Mouse (Mus musculus) C2C12 (cell line): ENCODE measurements around the gene Fignl1. TPM values are rescaled to one million over a fixed set of nuclear protein-coding genes. Genes with fewer than 3 reads are reported as not detected.

Experiments
- H3K27me3 ChIP-seq: one replicate; pipeline ENCODE4 v1.6.1; 2011; ENCODE audit not compliant: control insufficient read depth, insufficient read depth, insufficient read length
- H3K36me3 ChIP-seq: one replicate; pipeline ENCODE4 v1.6.1; 2011; ENCODE audit not compliant: control insufficient read depth, insufficient read depth
- H3K4me3 ChIP-seq: one replicate; pipeline ENCODE4 v1.5.1; 2011; ENCODE audit warnings: mild to moderate bottlenecking, control low read depth; ENCODE audit not compliant: poor library complexity, insufficient read depth, severe bottlenecking
- H3K79me2 ChIP-seq: one replicate; pipeline ENCODE4 v1.6.1; 2011; ENCODE audit not compliant: control insufficient read depth, insufficient read depth
- H3K79me3 ChIP-seq: one replicate; pipeline ENCODE4 v1.6.1; 2011; ENCODE audit warnings: low read depth, control low read depth
- H3ac ChIP-seq: one replicate; pipeline ENCODE3; 2011; ENCODE audit warnings: low read depth; ENCODE audit not compliant: control insufficient read depth, insufficient read length
- CEBPB ChIP-seq: IDR thresholded peaks from one replicate; pipeline ENCODE4 v1.6.1; 2011; ENCODE audit warnings: low read depth, mild to moderate bottlenecking, control low read depth, moderate library complexity
- CTCF ChIP-seq: IDR thresholded peaks from one replicate; pipeline ENCODE4 v1.5.1; 2011; ENCODE audit not compliant: control insufficient read depth, insufficient read depth, insufficient read length
- FOSL1 ChIP-seq: IDR thresholded peaks from one replicate; pipeline ENCODE4 v1.8.0; 2011; ENCODE audit warnings: mild to moderate bottlenecking, low read length; ENCODE audit not compliant: poor library complexity, insufficient read depth, severe bottlenecking
- MAX ChIP-seq: IDR thresholded peaks from one replicate; pipeline ENCODE4 v1.6.1; 2011; ENCODE audit warnings: mild to moderate bottlenecking, control low read depth
- MYOD1 ChIP-seq: IDR thresholded peaks from one replicate; pipeline ENCODE4 v1.6.1; 2011; ENCODE audit warnings: low read depth; ENCODE audit not compliant: control insufficient read depth, insufficient read length
- MYOG ChIP-seq: IDR thresholded peaks from one replicate; pipeline ENCODE4 v1.6.1; 2011; ENCODE audit not compliant: control insufficient read depth, insufficient read length; ENCODE audit errors: extremely low read depth
- USF1 ChIP-seq: IDR thresholded peaks from one replicate; pipeline ENCODE4 v1.6.1; 2011; ENCODE audit warnings: low read depth, mild to moderate bottlenecking, control low read depth, moderate library complexity
- polyA plus RNA-seq: library from polyadenylated mRNA; unstranded; fragments of >200 nt; fragmentation: generic; extraction: Trizol; gene quantifications from one replicate; pipeline ENCODE4 v1.2.1, GENCODE M21; 2012; ENCODE audit warnings: missing spikeins

Gene Fignl1
- polyA plus RNA-seq, 1 experiment = 19.3 TPM

DNA sequence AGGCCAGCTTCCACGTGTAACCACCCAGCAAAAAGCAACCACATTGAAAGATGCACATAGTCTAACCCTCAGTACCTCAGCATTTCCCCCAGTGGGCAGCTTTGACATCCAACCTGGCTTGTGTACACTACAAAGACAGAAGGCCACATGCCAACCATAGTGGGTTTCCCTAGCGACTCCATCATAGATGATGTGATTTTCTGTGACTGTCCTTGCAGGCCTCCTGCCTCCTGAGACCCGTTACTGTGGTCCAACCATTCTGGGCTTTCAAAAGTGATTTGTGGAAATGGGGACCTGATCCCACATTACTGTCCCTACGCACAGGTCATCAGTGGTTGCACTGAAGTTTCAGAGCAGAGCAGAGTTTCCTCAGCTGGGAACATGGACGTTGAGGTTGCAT lies 33.9 kb downstream of the Fignl1 start:
- Histone ChIP-seq H3K79me3 (no peaks in the 10 kb centered on the region), H3K4me3 (no peak overlapping the region), H3K79me2 (no peaks in the 10 kb centered on the region), H3ac (no peak overlapping the region), H3K36me3 (no peaks in the 10 kb centered on the region), H3K27me3 (peaks cover 3% of the 10 kb centered on the region)
- TF ChIP-seq MAX (no peak), USF1 (no peak), MYOG (no peak), FOSL1 (no peak), CTCF (no peak)

- Histone ChIP-seq H3K36me3 (no peaks in the 10 kb centered on the region), H3K79me2 (no peaks in the 10 kb centered on the region), H3ac (no peak overlapping the region), H3K79me3 (no peaks in the 10 kb centered on the region), H3K27me3 (peaks cover 5% of the 10 kb centered on the region), H3K4me3 (no peak overlapping the region)
- no peak for TF ChIP-seq CTCF
- no peak for TF ChIP-seq MYOG
- TF ChIP-seq FOSL1 = no peak
- TF ChIP-seq USF1 = no peak
- no peak for TF ChIP-seq MYOD1
- TF ChIP-seq MAX = no peak
- no peak for TF ChIP-seq CEBPB
Measured at GRCm38 (mm10) chr11:11774384-11774783, 34.4 kb downstream of the Fignl1 start.

DNA sequence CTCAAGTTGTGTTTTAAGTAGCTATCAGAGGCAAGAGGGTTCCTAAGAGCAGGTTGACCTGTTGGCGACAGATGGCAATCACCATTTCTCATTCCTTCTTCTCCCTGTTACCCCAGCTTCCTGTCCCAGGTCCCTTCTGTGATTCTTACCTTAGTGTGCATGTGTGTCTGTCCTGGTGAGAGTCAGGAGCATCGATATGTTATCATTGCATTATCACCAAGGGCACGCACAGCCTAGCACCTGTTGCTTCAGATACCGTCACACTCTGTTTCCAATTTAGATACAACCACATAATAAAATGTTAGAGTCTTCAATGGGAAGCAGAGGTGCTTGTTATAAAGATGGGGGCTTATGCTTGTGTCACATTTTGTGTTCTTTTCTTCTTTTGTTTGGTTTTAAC lies 36.6 kb downstream of the Fignl1 start:
- Histone ChIP-seq H3K27me3 (peaks cover 8% of the 10 kb centered on the region), H3K79me3 (no peaks in the 10 kb centered on the region), H3ac (no peak overlapping the region), H3K4me3 (no peak overlapping the region), H3K79me2 (no peaks in the 10 kb centered on the region), H3K36me3 (no peaks in the 10 kb centered on the region)
- no peak for TF ChIP-seq MAX
- no peak for TF ChIP-seq MYOD1
- no peak for TF ChIP-seq CTCF
- no peak for TF ChIP-seq USF1
- TF ChIP-seq FOSL1 = no peak
- no peak for TF ChIP-seq MYOG
- TF ChIP-seq CEBPB = no peak

GRCm38 (mm10) chr11:11770691-11771090 lies 38.1 kb downstream of the Fignl1 start:
- H3ac ChIP-seq = no peak overlapping the region
- H3K79me2 ChIP-seq = no peaks in the 10 kb centered on the region
- TF ChIP-seq MAX (no peak), FOSL1 (no peak), MYOD1 (no peak)
- peaks cover 5% of the 10 kb centered on the region for H3K27me3 ChIP-seq
- no peak overlapping the region for H3K4me3 ChIP-seq
- H3K79me3 ChIP-seq = no peaks in the 10 kb centered on the region
- no peaks in the 10 kb centered on the region for H3K36me3 ChIP-seq

DNA sequence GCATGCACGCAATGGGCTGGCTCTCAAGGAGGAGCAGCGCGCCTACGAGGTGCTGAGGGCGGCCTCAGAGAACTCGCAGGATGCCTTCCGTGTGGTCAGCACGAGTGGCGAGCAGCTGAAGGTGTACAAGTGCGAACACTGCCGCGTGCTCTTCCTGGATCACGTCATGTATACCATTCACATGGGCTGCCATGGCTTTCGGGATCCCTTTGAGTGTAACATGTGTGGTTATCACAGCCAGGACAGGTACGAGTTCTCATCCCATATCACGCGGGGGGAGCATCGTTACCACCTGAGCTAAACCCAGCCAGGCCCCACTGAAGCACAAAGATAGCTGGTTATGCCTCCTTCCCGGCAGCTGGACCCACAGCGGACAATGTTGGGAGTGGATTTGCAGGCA lies 39.5 kb downstream of the Fignl1 start:
- H3K79me3 ChIP-seq = no peaks in the 10 kb centered on the region
- H3ac ChIP-seq = no peak overlapping the region
- H3K79me2 ChIP-seq = no peaks in the 10 kb centered on the region
- H3K27me3 ChIP-seq = peaks cover 5% of the 10 kb centered on the region
- no peaks in the 10 kb centered on the region for H3K36me3 ChIP-seq
- H3K4me3 ChIP-seq = no peak overlapping the region
- no peak for TF ChIP-seq FOSL1
- TF ChIP-seq CEBPB = no peak
- TF ChIP-seq CTCF = no peak
- no peak for TF ChIP-seq MAX
- TF ChIP-seq MYOG = no peak
- TF ChIP-seq USF1 = no peak
- no peak for TF ChIP-seq MYOD1

DNA sequence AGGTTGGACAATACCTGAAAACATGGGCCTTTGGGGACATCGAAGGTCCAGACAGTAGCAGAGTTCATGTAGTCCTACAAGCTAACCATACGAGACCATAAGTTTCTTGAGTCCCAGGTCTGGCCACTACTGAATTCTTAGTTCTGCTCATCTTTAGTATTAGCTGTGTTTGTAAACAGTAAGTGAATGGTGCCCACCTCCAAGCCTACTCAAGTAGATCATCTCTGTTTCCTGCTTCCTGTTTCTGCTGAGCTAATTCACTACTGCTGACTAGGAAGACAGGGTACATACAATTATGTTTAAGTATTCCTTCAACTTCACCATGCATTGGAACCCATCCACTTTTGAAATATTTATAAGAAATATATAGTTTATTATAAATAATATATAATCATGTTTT lies 40.7 kb downstream of the Fignl1 start:
- H3K4me3 ChIP-seq = no peak overlapping the region
- H3K27me3 ChIP-seq = peaks cover 5% of the 10 kb centered on the region
- no peaks in the 10 kb centered on the region for H3K79me2 ChIP-seq
- no peak for TF ChIP-seq MYOD1
- TF ChIP-seq MYOG = no peak
- no peak for TF ChIP-seq CEBPB
- TF ChIP-seq FOSL1 = no peak
- no peak for TF ChIP-seq MAX
- no peak for TF ChIP-seq CTCF
- no peak for TF ChIP-seq USF1
- H3K79me3 ChIP-seq = no peaks in the 10 kb centered on the region
- no peak overlapping the region for H3ac ChIP-seq
- no peaks in the 10 kb centered on the region for H3K36me3 ChIP-seq
